Mouse (Mus musculus) midbrain, embryonic 13.5 days (tissue): ENCODE measurements around the gene C530008M17Rik. TPM values are rescaled to one million over a fixed set of nuclear protein-coding genes. Genes with fewer than 3 reads are reported as not detected.
A peak's percentile ranks its signal among the peaks of the same experiment; 100 is the strongest.

Experiments
- ATAC-seq: fragments of 200-750 bp; cut with Nextera tagmentation; 2 replicates; pipeline ENCODE4 v1.8.0; 2017; ENCODE audit warnings: mild to moderate bottlenecking, moderate TSS enrichment, moderate library complexity
- H3K27ac ChIP-seq: fragments of 300-500 bp; sonication (generic); 2 replicates; pipeline ENCODE4 v1.5.1; 2015; ENCODE audit warnings: inconsistent platforms, mild to moderate bottlenecking, moderate library complexity
- H3K27me3 ChIP-seq: fragments of 300-500 bp; sonication (generic); 2 replicates; pipeline ENCODE4 v1.6.1; 2015; ENCODE audit warnings: mild to moderate bottlenecking, inconsistent platforms
- H3K36me3 ChIP-seq: fragments of 300-500 bp; sonication (generic); 2 replicates; pipeline ENCODE4 v1.6.1; 2015; ENCODE audit warnings: mild to moderate bottlenecking, inconsistent platforms
- H3K4me1 ChIP-seq: fragments of 300-500 bp; sonication (generic); replicated peaks from 2 replicates; pipeline ENCODE4 v1.6.1; 2015; ENCODE audit warnings: inconsistent platforms
- H3K4me2 ChIP-seq: fragments of 300-500 bp; sonication (generic); replicated peaks from 2 replicates; pipeline ENCODE4 v1.6.1; 2015; ENCODE audit warnings: moderate library complexity, mild to moderate bottlenecking, inconsistent platforms
- H3K4me3 ChIP-seq: fragments of 300-500 bp; sonication (generic); replicated peaks from 2 replicates; pipeline ENCODE4 v1.5.1; 2015; ENCODE audit warnings: mild to moderate bottlenecking, inconsistent platforms
- H3K9ac ChIP-seq: fragments of 300-500 bp; sonication (generic); replicated peaks from 2 replicates; pipeline ENCODE4 v1.6.1; 2015; ENCODE audit warnings: mild to moderate bottlenecking, inconsistent platforms
- H3K9me3 ChIP-seq: fragments of 300-500 bp; sonication (generic); 2 replicates; pipeline ENCODE4 v1.6.1; 2016; ENCODE audit warnings: mild to moderate bottlenecking, inconsistent platforms
- WGBS: fragments of 180-500 bp; shearing (Covaris S2); methylation state at CpG from one replicate; pipeline ENCODE4 v1.1.7; 2015; 5-methylcytosine and 5-hydroxymethylcytosine counted together
- polyA plus RNA-seq: library from polyadenylated mRNA; unstranded; fragments of >200 nt; fragmentation: Nextera tagmentation; extraction: Ambion mirVana; gene quantifications from 2 replicates; pipeline ENCODE4 v1.2.1, GENCODE M21; 2015

The C530008M17Rik gene
- polyA plus RNA-seq, 1 experiment from 2014 or later, result 75.2 TPM

- Histone ChIP-seq H3K4me1 (peaks cover 11% of the 10 kb centered on the region), H3K9ac (no peak overlapping the region), H3K36me3 (peaks cover 6% of the 10 kb centered on the region), H3K27me3 (no peaks in the 10 kb centered on the region), H3K9me3 (no peaks in the 10 kb centered on the region), H3K4me3 (no peak overlapping the region), H3K27ac (no peak overlapping the region), H3K4me2 (no peak overlapping the region)
- ATAC-seq, result no peak
- WGBS, result 85% methylated on average over 5 of the region's 5 CpGs
Measured at GRCm38 (mm10) chr5:76690177-76690593, 33.9 kb downstream of the C530008M17Rik start.

- 84% methylated on average over 5 of the region's 5 CpGs for WGBS
- H3K4me2 ChIP-seq, result no peak overlapping the region
- peaks cover 6% of the 10 kb centered on the region for H3K36me3 ChIP-seq
- peaks cover 11% of the 10 kb centered on the region for H3K4me1 ChIP-seq
- H3K4me3 ChIP-seq, result no peak overlapping the region
- no peak for ATAC-seq
- no peaks in the 10 kb centered on the region for H3K9me3 ChIP-seq
- 0 out of 2 replicates have a peak overlapping the region, but pooled peaks have one; percentile 20 for H3K27ac ChIP-seq
- H3K27me3 ChIP-seq, result no peaks in the 10 kb centered on the region
- no peak overlapping the region for H3K9ac ChIP-seq
Measured at GRCm38 (mm10) chr5:76691251-76691650, 34.9 kb downstream of the C530008M17Rik start.

GRCm38 (mm10) chr5:76691706-76692424 lies 35.6 kb downstream of the C530008M17Rik start:
- WGBS, result 73% methylated on average over 12 of the region's 12 CpGs
- ATAC-seq, result no peak

GRCm38 (mm10) chr5:76697536-76697935 lies 41.2 kb downstream of the C530008M17Rik start:
- peaks cover 54% of the 10 kb centered on the region for H3K4me1 ChIP-seq

More at GRCm38 (mm10) chr5:76691706-76692424, 35.6 kb downstream of the C530008M17Rik start:
- no peak overlapping the region for H3K4me3 ChIP-seq
- no peak overlapping the region for H3K4me2 ChIP-seq
- H3K9me3 ChIP-seq, result no peaks in the 10 kb centered on the region
- H3K36me3 ChIP-seq, result peaks cover 6% of the 10 kb centered on the region
- no peaks in the 10 kb centered on the region for H3K27me3 ChIP-seq
- H3K4me1 ChIP-seq, result peaks cover 11% of the 10 kb centered on the region
- 0 out of 2 replicates have a peak overlapping the region, but pooled peaks have one; percentile 20 for H3K27ac ChIP-seq
- no peak overlapping the region for H3K9ac ChIP-seq

GRCm38 (mm10) chr5:76698187-76698586 lies 41.9 kb downstream of the C530008M17Rik start:
- peaks cover 58% of the 10 kb centered on the region for H3K4me1 ChIP-seq
- H3K36me3 ChIP-seq, result no peaks in the 10 kb centered on the region; the same call in 1 of the 2 replicates
- no peak overlapping the region for H3K4me3 ChIP-seq
- H3K27me3 ChIP-seq, result no peaks in the 10 kb centered on the region
- H3K9me3 ChIP-seq, result no peaks in the 10 kb centered on the region
- no peak overlapping the region for H3K27ac ChIP-seq
- ATAC-seq, result no peak
- H3K9ac ChIP-seq, result no peak overlapping the region
- 7% methylated on average over 2 of the region's 2 CpGs for WGBS
- H3K4me2 ChIP-seq, result no peak overlapping the region

More at GRCm38 (mm10) chr5:76697536-76697935, 41.2 kb downstream of the C530008M17Rik start:
- no peak for ATAC-seq
- no peaks in the 10 kb centered on the region; the same call in 1 of the 2 replicates for H3K36me3 ChIP-seq
- no peak overlapping the region for H3K9ac ChIP-seq
- H3K27me3 ChIP-seq, result no peaks in the 10 kb centered on the region
- no peak overlapping the region for H3K4me2 ChIP-seq
- no peak overlapping the region; the same call in 1 of the 2 replicates for H3K27ac ChIP-seq
- 52% methylated on average over 7 of the region's 7 CpGs for whole genome bisulfite sequencing
- no peak overlapping the region for H3K4me3 ChIP-seq
- H3K9me3 ChIP-seq, result no peaks in the 10 kb centered on the region

GRCm38 (mm10) chr5:76701127-76701853 lies 45.0 kb downstream of the C530008M17Rik start:
- Histone ChIP-seq H3K36me3 (no peaks in the 10 kb centered on the region), H3K9me3 (no peaks in the 10 kb centered on the region), H3K27me3 (no peaks in the 10 kb centered on the region), H3K9ac (no peak overlapping the region), H3K4me2 (no peak overlapping the region), H3K4me1 (peaks cover 54% of the 10 kb centered on the region), H3K27ac (no peak overlapping the region), H3K4me3 (no peak overlapping the region)
- no peak for ATAC-seq
- 79% methylated on average over 13 of the region's 13 CpGs for WGBS

GRCm38 (mm10) chr5:76702104-76702503 lies 45.8 kb downstream of the C530008M17Rik start:
- no peak overlapping the region for H3K9ac ChIP-seq
- peaks cover 56% of the 10 kb centered on the region for H3K4me1 ChIP-seq
- H3K27me3 ChIP-seq, result no peaks in the 10 kb centered on the region
- 31% methylated on average over 9 of the region's 9 CpGs for WGBS
- 0 out of 2 replicates have a peak overlapping the region, but pooled peaks have one; percentile 26 for H3K27ac ChIP-seq
- peak; percentile 34 for ATAC-seq
- H3K36me3 ChIP-seq, result no peaks in the 10 kb centered on the region
- H3K4me2 ChIP-seq, result peak overlapping the region; percentile 13; the same call in 1 of the 2 replicates
- H3K9me3 ChIP-seq, result no peaks in the 10 kb centered on the region
- H3K4me3 ChIP-seq, result no peak overlapping the region

GRCm38 (mm10) chr5:76702646-76703045 lies 46.3 kb downstream of the C530008M17Rik start:
- 29% methylated on average over 12 of the region's 12 CpGs for WGBS
- Histone ChIP-seq H3K4me1 (peaks cover 50% of the 10 kb centered on the region), H3K9me3 (no peaks in the 10 kb centered on the region)

GRCm38 (mm10) chr5:76705307-76706173 lies 49.2 kb downstream of the C530008M17Rik start:
- peaks cover 34% of the 10 kb centered on the region for H3K4me1 ChIP-seq

More at GRCm38 (mm10) chr5:76702646-76703045, 46.3 kb downstream of the C530008M17Rik start:
- 0 out of 2 replicates have a peak overlapping the region, but pooled peaks have one; percentile 20 for H3K27ac ChIP-seq
- peak overlapping the region; percentile 13; the same call in 1 of the 2 replicates for H3K4me2 ChIP-seq
- no peaks in the 10 kb centered on the region for H3K27me3 ChIP-seq
- no peak overlapping the region for H3K4me3 ChIP-seq
- no peaks in the 10 kb centered on the region for H3K36me3 ChIP-seq
- ATAC-seq, result no peak
- no peak overlapping the region for H3K9ac ChIP-seq

GRCm38 (mm10) chr5:76707072-76707471 lies 50.8 kb downstream of the C530008M17Rik start:
- Histone ChIP-seq H3K4me3 (no peak overlapping the region), H3K4me2 (no peak overlapping the region), H3K4me1 (peaks cover 19% of the 10 kb centered on the region), H3K9ac (no peak overlapping the region), H3K9me3 (no peaks in the 10 kb centered on the region), H3K27me3 (no peaks in the 10 kb centered on the region), H3K36me3 (no peaks in the 10 kb centered on the region), H3K27ac (no peak overlapping the region)
- 96% methylated on average over 3 of the region's 3 CpGs for WGBS
- no peak for ATAC-seq

More at GRCm38 (mm10) chr5:76705307-76706173, 49.2 kb downstream of the C530008M17Rik start:
- 76% methylated on average over 11 of the region's 11 CpGs for WGBS
- Histone ChIP-seq H3K4me2 (no peak overlapping the region), H3K9ac (no peak overlapping the region), H3K27me3 (no peaks in the 10 kb centered on the region), H3K36me3 (no peaks in the 10 kb centered on the region), H3K27ac (peak overlapping the region; percentile 36; the same call in 1 of the 2 replicates), H3K4me3 (no peak overlapping the region), H3K9me3 (no peaks in the 10 kb centered on the region)
- ATAC-seq, result no peak

- no peak overlapping the region for H3K9ac ChIP-seq
- H3K9me3 ChIP-seq, result no peaks in the 10 kb centered on the region
- 0 out of 2 replicates have a peak overlapping the region, but pooled peaks have one; percentile 31 for H3K27ac ChIP-seq
- H3K4me1 ChIP-seq, result peaks cover 15% of the 10 kb centered on the region; the same call in 1 of the 2 replicates
- no peaks in the 10 kb centered on the region for H3K36me3 ChIP-seq
- H3K4me3 ChIP-seq, result no peak overlapping the region
- H3K27me3 ChIP-seq, result no peaks in the 10 kb centered on the region
- ATAC-seq, result no peak
- H3K4me2 ChIP-seq, result no peak overlapping the region
- 78% methylated on average over 15 of the region's 15 CpGs for WGBS
Measured at GRCm38 (mm10) chr5:76708004-76708403, 51.7 kb downstream of the C530008M17Rik start.
